26 mouse cellular contexts compared by ENCODE assay signal in the genomic region with DNA sequence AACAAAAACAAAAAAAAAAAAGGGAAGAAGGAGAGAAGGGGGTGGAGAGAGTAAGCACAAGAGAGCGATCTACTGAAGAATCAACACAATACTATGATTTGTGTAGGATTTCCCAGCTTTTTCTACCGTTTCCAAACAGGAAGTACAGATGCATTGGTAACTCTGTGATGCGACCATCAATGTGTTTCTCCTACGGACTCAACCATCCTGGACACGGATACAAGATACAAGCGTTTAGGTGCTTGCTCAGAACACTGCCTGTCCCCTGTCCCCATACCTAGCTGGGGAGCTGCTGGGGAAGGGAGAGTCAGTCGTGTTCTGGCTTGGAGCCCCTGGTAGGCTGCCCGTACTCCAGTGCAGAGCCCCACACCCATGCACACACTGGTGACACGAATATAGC. TPM values are rescaled to one million over a fixed set of nuclear protein-coding genes. Genes with fewer than 3 reads are reported as not detected.
"Had no signal": no experiment of that assay in that cellular context is flagged by ENCODE, and none has a peak within 500 bp of the region (broad histone marks: within the 10 kb centered on the region; RNA-seq: fewer than 3 reads in every experiment).

No protein-coding gene starts in this region.

- DNase-seq: kidney, adult 9 months; kidney, postnatal 25 days; layer of hippocampus, adult 9-11 months; liver; liver, postnatal 0 days; lung, postnatal 10 days; lung, postnatal 36 days; retina, postnatal 1 day; right cerebral cortex, postnatal 25 days; thymus, adult 2 months; thymus, postnatal 14 days; thymus, postnatal 4 days had no signal

- ATAC-seq: midbrain, embryonic 13.5 days; midbrain, embryonic 16.5 days had no signal

- H3K9ac ChIP-seq: limb, embryonic 13.5 days; liver, embryonic 14.5 days; liver, postnatal 0 days; midbrain, embryonic 13.5 days; neural tube, embryonic 13.5 days had no signal

- H3K4me2 ChIP-seq: midbrain, embryonic 13.5 days; neural tube, embryonic 13.5 days had no signal

- H3K9me3 ChIP-seq: limb, embryonic 10.5 days; limb, embryonic 13.5 days; megakaryocyte, embryonic 14.5 days; midbrain, embryonic 10.5 days; midbrain, embryonic 13.5 days; neural tube, embryonic 13.5 days had no signal

- H3K27ac ChIP-seq: kidney, postnatal 0 days; layer of hippocampus, adult 2 months; limb, embryonic 10.5 days; limb, embryonic 13.5 days; liver, embryonic 14.5 days; midbrain, embryonic 10.5 days; midbrain, embryonic 13.5 days; neural tube, embryonic 13.5 days; stomach, postnatal 0 days had no signal

- H3K4me3 ChIP-seq: layer of hippocampus, adult 2 months; megakaryocyte, embryonic 14.5 days; midbrain, embryonic 10.5 days; midbrain, embryonic 13.5 days; neural tube, embryonic 13.5 days had no signal

- H3K36me3 ChIP-seq: limb, embryonic 10.5 days; limb, embryonic 13.5 days; midbrain, embryonic 10.5 days; midbrain, embryonic 13.5 days; neural tube, embryonic 13.5 days had no signal

RNA-seq across cellular contexts. Expression of a gene that starts 1.2 kb away (rescaled TPM):
- total RNA-seq: layer of hippocampus, adult 2 months; monocyte, adult 5-6 weeks; neutrophil, adult 5-6 weeks had no signal
- polyA plus RNA-seq: spleen, adult 2 months had no signal

RNA-seq across cellular contexts. Expression of a gene that starts 6.7 kb away (rescaled TPM):
- total RNA-seq: neutrophil, adult 5-6 weeks had no signal

RNA-seq across cellular contexts. Expression of a gene that starts 43.6 kb away (rescaled TPM):
- total RNA-seq: monocyte, adult 5-6 weeks; neutrophil, adult 5-6 weeks had no signal
